Mouse (Mus musculus) stomach, embryonic 14.5 days (tissue): Measurements from ENCODE around the gene Rp9. TPM values are rescaled to one million over a fixed set of nuclear protein-coding genes. Genes with fewer than 3 reads are reported as not detected.
A peak's percentile ranks its signal among the peaks of the same experiment; 100 is the strongest.
"Not testable (repeated sequence)": the region's sequence is repeated elsewhere in the genome, so short reads cannot be mapped to it uniquely, and the experiment has no call there.

Experiments
- ATAC-seq: fragments of 200-750 bp; cut with Nextera tagmentation; 2 replicates; pipeline ENCODE4 v1.8.0; 2017; ENCODE audit warnings: low read depth, moderate TSS enrichment; ENCODE audit not compliant: insufficient number of reproducible peaks, insufficient read depth, low FRiP score
- H3K27ac ChIP-seq: fragments of 300-500 bp; sonication (generic); 2 replicates; pipeline ENCODE4 v1.5.1; 2014; ENCODE audit warnings: mild to moderate bottlenecking, low read length, moderate library complexity, mixed read lengths
- H3K27me3 ChIP-seq: fragments of 300-500 bp; sonication (generic); 2 replicates; pipeline ENCODE4 v1.6.1; 2014; ENCODE audit warnings: low read length, control low read depth, mixed read lengths; ENCODE audit not compliant: control insufficient read depth, insufficient read depth
- H3K36me3 ChIP-seq: fragments of 300-500 bp; sonication (generic); 2 replicates; pipeline ENCODE4 v1.6.1; 2014; ENCODE audit warnings: mild to moderate bottlenecking, control low read depth, low read length, moderate library complexity, mixed read lengths; ENCODE audit not compliant: control insufficient read depth, insufficient read depth
- H3K4me1 ChIP-seq: fragments of 300-500 bp; sonication (generic); 2 replicates; pipeline ENCODE4 v1.6.1; 2014; ENCODE audit warnings: low read length, control low read depth, mixed read lengths; ENCODE audit not compliant: control insufficient read depth, insufficient read depth
- H3K4me2 ChIP-seq: fragments of 300-500 bp; sonication (generic); replicated peaks from 2 replicates; pipeline ENCODE4 v1.6.1; 2014; ENCODE audit warnings: low read depth, low read length, control low read depth
- H3K4me3 ChIP-seq: fragments of 300-500 bp; sonication (generic); 2 replicates; pipeline ENCODE4 v1.5.1; 2014; ENCODE audit warnings: low read depth, low read length, control low read depth
- H3K9ac ChIP-seq: fragments of 300-500 bp; sonication (generic); replicated peaks from 2 replicates; pipeline ENCODE4 v1.6.1; 2014; ENCODE audit warnings: low read depth, mild to moderate bottlenecking, control low read depth, low read length, moderate library complexity, mixed read lengths
- H3K9me3 ChIP-seq: fragments of 300-500 bp; sonication (generic); 2 replicates; pipeline ENCODE4 v1.6.1; 2016; ENCODE audit warnings: low read depth, low read length, control low read depth; ENCODE audit not compliant: control insufficient read depth
- WGBS: fragments of 180-500 bp; shearing (Covaris S2); extraction: QIAGEN DNeasy Blood & Tissue Kit; methylation state at CpG from one replicate; pipeline ENCODE4 v1.1.7; 2014; 5-methylcytosine and 5-hydroxymethylcytosine counted together
- polyA plus RNA-seq: library from polyadenylated mRNA; unstranded; fragments of >200 nt; fragmentation: Nextera tagmentation; extraction: Ambion mirVana; gene quantifications from 2 replicates; pipeline ENCODE4 v1.2.1, GENCODE M21; 2014

Gene Rp9
- polyA plus RNA-seq, 1 experiment from 2014 or later, result 84.9 TPM

GRCm38 (mm10) chr9:22407633-22408032 lies 61.9 kb downstream of the Rp9 start:
- not testable (repeated sequence) for ATAC-seq, H3K9ac ChIP-seq, H3K4me3 ChIP-seq, H3K9me3 ChIP-seq, H3K27ac ChIP-seq, H3K4me2 ChIP-seq, H3K4me1 ChIP-seq, H3K27me3 ChIP-seq, H3K36me3 ChIP-seq
- WGBS, result 65% methylated on average over 3 of the region's 4 CpGs

- Histone ChIP-seq H3K36me3 (no peaks in the 10 kb centered on the region), H3K27ac (no peak overlapping the region; the same call in 1 of the 2 replicates), H3K4me2 (no peak overlapping the region), H3K27me3 (no peaks in the 10 kb centered on the region), H3K9ac (no peak overlapping the region), H3K9me3 (no peaks in the 10 kb centered on the region), H3K4me1 (no peaks in the 10 kb centered on the region), H3K4me3 (no peak overlapping the region)
- WGBS, result 63% methylated on average over 3 of the region's 3 CpGs
- ATAC-seq, result no peak
Measured at GRCm38 (mm10) chr9:22405414-22405813, 64.1 kb downstream of the Rp9 start.

- not testable (repeated sequence) for H3K4me2 ChIP-seq, H3K27ac ChIP-seq, H3K36me3 ChIP-seq, H3K27me3 ChIP-seq, H3K9ac ChIP-seq, H3K9me3 ChIP-seq, H3K4me1 ChIP-seq, H3K4me3 ChIP-seq, ATAC-seq
- 68% methylated on average over 2 of the region's 2 CpGs for WGBS
Measured at GRCm38 (mm10) chr9:22403501-22403900, 66.0 kb downstream of the Rp9 start.

GRCm38 (mm10) chr9:22402976-22403375 lies 66.6 kb downstream of the Rp9 start:
- no peaks in the 10 kb centered on the region for H3K9me3 ChIP-seq
- no peaks in the 10 kb centered on the region for H3K4me1 ChIP-seq
- no peak overlapping the region for H3K9ac ChIP-seq
- H3K36me3 ChIP-seq, result no peaks in the 10 kb centered on the region
- WGBS, result 66% methylated on average over 3 of the region's 3 CpGs
- no peak for ATAC-seq
- H3K4me2 ChIP-seq, result no peak overlapping the region
- H3K27ac ChIP-seq, result no peak overlapping the region
- H3K4me3 ChIP-seq, result no peak overlapping the region
- no peaks in the 10 kb centered on the region for H3K27me3 ChIP-seq

- Histone ChIP-seq H3K4me3 (no peak overlapping the region), H3K27me3 (no peaks in the 10 kb centered on the region), H3K36me3 (no peaks in the 10 kb centered on the region), H3K27ac (no peak overlapping the region), H3K9me3 (no peaks in the 10 kb centered on the region), H3K4me2 (no peak overlapping the region), H3K9ac (no peak overlapping the region), H3K4me1 (no peaks in the 10 kb centered on the region)
- WGBS, result 88% methylated on average over 6 of the region's 6 CpGs
- ATAC-seq, result no peak
Measured at GRCm38 (mm10) chr9:22402001-22402400, 67.5 kb downstream of the Rp9 start.

GRCm38 (mm10) chr9:22399021-22399420 lies 70.5 kb downstream of the Rp9 start:
- Histone ChIP-seq H3K27me3 (no peaks in the 10 kb centered on the region), H3K4me1 (no peaks in the 10 kb centered on the region), H3K4me2 (no peak overlapping the region), H3K36me3 (no peaks in the 10 kb centered on the region), H3K4me3 (no peak overlapping the region), H3K9me3 (no peaks in the 10 kb centered on the region), H3K9ac (no peak overlapping the region), H3K27ac (no peak overlapping the region)
- 44% methylated on average over 4 of the region's 4 CpGs for WGBS
- ATAC-seq, result no peak

GRCm38 (mm10) chr9:22394725-22395124 lies 74.8 kb downstream of the Rp9 start:
- WGBS, result 77% methylated on average over 2 of the region's 2 CpGs
- 0 out of 2 replicates have a peak, but pooled peaks cover 3% of the 10 kb centered on the region for H3K4me1 ChIP-seq
- H3K4me3 ChIP-seq, result no peak overlapping the region
- ATAC-seq, result no peak
- H3K9me3 ChIP-seq, result no peaks in the 10 kb centered on the region
- no peaks in the 10 kb centered on the region for H3K36me3 ChIP-seq
- no peak overlapping the region for H3K4me2 ChIP-seq
- no peak overlapping the region for H3K9ac ChIP-seq
- no peak overlapping the region for H3K27ac ChIP-seq
- H3K27me3 ChIP-seq, result no peaks in the 10 kb centered on the region

GRCm38 (mm10) chr9:22390390-22390789 lies 79.2 kb downstream of the Rp9 start:
- no peak for ATAC-seq
- H3K27me3 ChIP-seq, result no peaks in the 10 kb centered on the region
- H3K27ac ChIP-seq, result no peak overlapping the region
- peaks cover 16% of the 10 kb centered on the region; the same call in 1 of the 2 replicates for H3K4me1 ChIP-seq
- H3K9me3 ChIP-seq, result no peaks in the 10 kb centered on the region
- WGBS, result 69% methylated on average over 5 of the region's 5 CpGs
- H3K9ac ChIP-seq, result no peak overlapping the region
- no peak overlapping the region for H3K4me3 ChIP-seq
- H3K4me2 ChIP-seq, result no peak overlapping the region
- no peaks in the 10 kb centered on the region for H3K36me3 ChIP-seq

- H3K27ac ChIP-seq, result peak overlapping the region; percentile 93; the same call in 1 of the 2 replicates
- peak overlapping the region; percentile 93 for H3K4me3 ChIP-seq
- no peak for ATAC-seq
- no peaks in the 10 kb centered on the region for H3K9me3 ChIP-seq
- no peaks in the 10 kb centered on the region for H3K27me3 ChIP-seq
- no peaks in the 10 kb centered on the region for H3K36me3 ChIP-seq
- WGBS, result 59% methylated on average over 6 of the region's 6 CpGs
- peak overlapping the region; percentile 76 for H3K4me2 ChIP-seq
- H3K9ac ChIP-seq, result peak overlapping the region; percentile 75; the same call in 1 of the 2 replicates
- H3K4me1 ChIP-seq, result peaks cover 16% of the 10 kb centered on the region; the same call in 1 of the 2 replicates
Measured at GRCm38 (mm10) chr9:22389736-22390245, 79.8 kb downstream of the Rp9 start.
